Mouse (Mus musculus) lung, embryonic 14.5 days (tissue): ENCODE data around the gene Capza2. TPM values are rescaled to one million over a fixed set of nuclear protein-coding genes. Genes with fewer than 3 reads are reported as not detected.

ENCODE experiments used
- ATAC-seq: fragments of 200-750 bp; cut with Nextera tagmentation; 2 replicates; pipeline ENCODE4 v1.8.0; 2017; ENCODE audit warnings: mild to moderate bottlenecking, moderate TSS enrichment, moderate library complexity; ENCODE audit not compliant: insufficient read depth
- DNase-seq: peaks from one replicate; pipeline ENCODE4 v3.0.0-alpha.2; 2015
- H3K27ac ChIP-seq: fragments of 300-500 bp; sonication (generic); 2 replicates; pipeline ENCODE4 v1.5.1; 2014; ENCODE audit warnings: low read depth, mild to moderate bottlenecking, moderate library complexity
- H3K27me3 ChIP-seq: fragments of 300-500 bp; sonication (generic); 2 replicates; pipeline ENCODE4 v1.6.1; 2014; ENCODE audit warnings: low read length, control low read depth; ENCODE audit not compliant: insufficient read depth
- H3K36me3 ChIP-seq: fragments of 300-500 bp; sonication (generic); 2 replicates; pipeline ENCODE4 v1.6.1; 2014; ENCODE audit warnings: control low read depth; ENCODE audit not compliant: insufficient read depth
- H3K4me1 ChIP-seq: fragments of 300-500 bp; sonication (generic); 2 replicates; pipeline ENCODE4 v1.6.1; 2014; ENCODE audit warnings: antibody characterized with exemption, control low read depth; ENCODE audit not compliant: insufficient read depth
- H3K4me2 ChIP-seq: fragments of 300-500 bp; sonication (generic); 2 replicates; pipeline ENCODE4 v1.6.1; 2014; ENCODE audit warnings: mild to moderate bottlenecking
- H3K4me3 ChIP-seq: fragments of 300-500 bp; sonication (generic); 2 replicates; pipeline ENCODE4 v1.5.1; 2014; ENCODE audit warnings: low read depth, low read length
- H3K9ac ChIP-seq: fragments of 300-500 bp; sonication (generic); 2 replicates; pipeline ENCODE4 v1.6.1; 2014
- H3K9me3 ChIP-seq: fragments of 300-500 bp; sonication (generic); 2 replicates; pipeline ENCODE4 v1.6.1; 2016; ENCODE audit warnings: low read depth, low read length, control low read depth
- CTCF ChIP-seq: IDR thresholded peaks from 2 replicates; pipeline ENCODE4 v1.5.1; 2016; ENCODE audit warnings: antibody characterized with exemption, low read depth
- WGBS: fragments of 180-500 bp; shearing (Covaris S2); extraction: QIAGEN DNeasy Blood & Tissue Kit; methylation state at CpG from one replicate; pipeline ENCODE4 v1.1.7; 2014; 5-methylcytosine and 5-hydroxymethylcytosine counted together
- polyA plus RNA-seq: library from polyadenylated mRNA; unstranded; fragments of >200 nt; fragmentation: Nextera tagmentation; extraction: Ambion mirVana; gene quantifications from 2 replicates; pipeline ENCODE4 v1.2.1, GENCODE M21; 2014

Gene Capza2
- polyA plus RNA-seq, 1 experiment from 2014 or later = 247 TPM

GRCm38 (mm10) chr6:17668334-17668733, 32.3 kb downstream of the Capza2 start:
- H3K27me3 ChIP-seq = no peaks in the 10 kb centered on the region
- H3K36me3 ChIP-seq = peaks cover 58% of the 10 kb centered on the region
- no peak overlapping the region for H3K27ac ChIP-seq
- DNase-seq (no peak), ATAC-seq (no peak)
- no peak overlapping the region for H3K9ac ChIP-seq
- no peaks in the 10 kb centered on the region for H3K4me1 ChIP-seq
- no peaks in the 10 kb centered on the region for H3K9me3 ChIP-seq
- TF ChIP-seq CTCF = no peak
- no peak overlapping the region for H3K4me2 ChIP-seq
- WGBS = 96% methylated on average over 12 of the region's 12 CpGs
- no peak overlapping the region for H3K4me3 ChIP-seq

- ATAC-seq = no peak
- no peaks in the 10 kb centered on the region for H3K27me3 ChIP-seq
- H3K27ac ChIP-seq = no peak overlapping the region
- no peak for DNase-seq
- no peak overlapping the region for H3K4me2 ChIP-seq
- no peak for TF ChIP-seq CTCF
- H3K36me3 ChIP-seq = peaks cover 48% of the 10 kb centered on the region
- no peaks in the 10 kb centered on the region for H3K4me1 ChIP-seq
- no peak overlapping the region for H3K4me3 ChIP-seq
- H3K9ac ChIP-seq = no peak overlapping the region
- no peaks in the 10 kb centered on the region for H3K9me3 ChIP-seq
- 82% methylated on average over 2 of the region's 2 CpGs for WGBS
Observed at GRCm38 (mm10) chr6:17669826-17670225, 33.8 kb downstream of the Capza2 start.

DNA sequence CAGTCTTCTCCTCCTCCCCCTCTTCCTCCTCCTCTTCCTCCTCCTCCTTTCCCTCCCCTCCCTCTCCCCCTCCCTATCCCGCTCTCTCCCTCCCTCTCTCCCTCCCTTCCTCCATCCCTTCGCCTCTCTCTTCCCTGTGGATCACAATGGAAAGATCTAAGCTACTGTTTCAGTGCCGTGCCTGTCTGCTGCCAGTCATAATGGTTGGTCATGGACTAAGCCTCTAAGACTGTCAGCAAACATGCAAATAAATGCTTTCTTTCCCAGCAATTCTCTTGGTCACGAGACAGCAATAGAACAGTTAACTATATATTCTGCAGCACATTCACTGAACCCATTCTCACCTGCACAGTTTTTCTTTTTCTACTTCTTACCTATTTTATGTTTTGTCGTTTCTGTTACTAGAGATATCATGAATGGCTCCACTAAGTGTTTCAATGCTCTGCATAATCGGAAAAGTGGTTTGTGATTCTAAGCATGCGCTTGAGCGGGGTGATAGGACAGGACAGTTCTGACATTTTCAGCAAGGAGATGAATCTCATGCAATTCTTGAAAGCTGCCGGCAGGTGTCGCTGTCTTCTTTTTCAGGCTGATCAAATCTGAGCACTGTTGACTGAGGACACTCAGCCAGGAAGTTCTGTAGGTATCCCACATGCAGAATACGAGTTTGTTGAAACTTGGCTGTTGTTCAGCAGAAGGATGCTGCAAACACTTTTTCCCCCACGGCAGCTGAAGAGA, 39.2 kb downstream of the Capza2 start:
- WGBS = 24% methylated on average over 12 of the region's 12 CpGs
- Histone ChIP-seq H3K4me3 (no peak overlapping the region), H3K4me2 (0 out of 2 replicates have a peak overlapping the region, but pooled peaks have one; percentile 25), H3K27ac (no peak overlapping the region), H3K4me1 (no peaks in the 10 kb centered on the region), H3K9me3 (no peaks in the 10 kb centered on the region), H3K36me3 (peaks cover 4% of the 10 kb centered on the region; the same call in 1 of the 2 replicates), H3K27me3 (no peaks in the 10 kb centered on the region), H3K9ac (no peak overlapping the region)
- ATAC-seq = peak; percentile 79
- DNase-seq = peak; percentile 89
- peak; percentile 92 for TF ChIP-seq CTCF

- H3K9me3 ChIP-seq = no peaks in the 10 kb centered on the region
- H3K4me3 ChIP-seq = no peak overlapping the region
- H3K27ac ChIP-seq = no peak overlapping the region
- no peaks in the 10 kb centered on the region for H3K27me3 ChIP-seq
- no peak overlapping the region for H3K9ac ChIP-seq
- no peaks in the 10 kb centered on the region for H3K36me3 ChIP-seq
- TF ChIP-seq CTCF = no peak
- 67% methylated on average over 2 of the region's 2 CpGs for WGBS
- ATAC-seq (no peak), DNase-seq (no peak)
- no peak overlapping the region for H3K4me2 ChIP-seq
- H3K4me1 ChIP-seq = no peaks in the 10 kb centered on the region
Observed at GRCm38 (mm10) chr6:17677008-17677407, 41.0 kb downstream of the Capza2 start.

DNA sequence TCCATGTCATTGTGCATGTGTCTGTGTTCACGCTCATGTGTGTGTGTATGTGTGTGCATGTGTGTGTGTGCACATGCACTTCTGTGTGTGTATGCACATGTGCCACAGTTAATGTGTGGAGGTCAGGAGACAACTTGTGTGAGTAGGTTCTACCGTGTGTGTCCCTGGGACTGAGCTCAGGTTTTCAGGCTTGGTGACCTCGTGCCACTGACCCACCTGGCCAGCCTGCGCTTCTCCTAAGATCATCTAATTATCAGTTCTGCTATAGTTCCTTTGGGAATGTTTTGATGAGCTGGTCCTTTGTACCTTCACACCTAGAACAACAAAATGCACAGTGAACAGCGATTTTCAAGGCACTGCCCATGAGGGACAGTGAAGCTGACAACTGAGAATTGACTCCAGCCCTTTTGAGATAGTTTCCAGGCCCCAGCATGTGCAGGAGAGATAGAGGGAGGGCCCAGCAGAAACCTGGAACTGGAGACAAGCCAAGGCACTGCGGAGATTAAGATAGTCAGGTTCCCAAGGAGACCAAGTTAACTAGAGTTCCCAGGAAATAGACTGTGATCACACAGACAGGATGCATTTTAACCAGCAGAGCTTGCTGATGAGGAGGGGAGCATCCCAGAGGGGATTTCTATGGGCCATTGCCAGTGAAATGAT, 44.4 kb downstream of the Capza2 start:
- no peak for DNase-seq
- no peaks in the 10 kb centered on the region for H3K9me3 ChIP-seq
- H3K9ac ChIP-seq = no peak overlapping the region
- H3K4me1 ChIP-seq = no peaks in the 10 kb centered on the region
- 77% methylated on average over 6 of the region's 6 CpGs for WGBS
- no peak for TF ChIP-seq CTCF
- no peaks in the 10 kb centered on the region for H3K27me3 ChIP-seq
- ATAC-seq = no peak
- no peak overlapping the region for H3K4me2 ChIP-seq
- no peak overlapping the region for H3K27ac ChIP-seq
- no peaks in the 10 kb centered on the region for H3K36me3 ChIP-seq
- H3K4me3 ChIP-seq = no peak overlapping the region

- H3K9ac ChIP-seq = no peak overlapping the region
- no peak overlapping the region for H3K27ac ChIP-seq
- H3K4me2 ChIP-seq = no peak overlapping the region
- H3K27me3 ChIP-seq = no peaks in the 10 kb centered on the region
- no peaks in the 10 kb centered on the region for H3K4me1 ChIP-seq
- no peaks in the 10 kb centered on the region for H3K9me3 ChIP-seq
- WGBS = 95% methylated on average over 8 of the region's 8 CpGs
- ATAC-seq = no peak
- no peaks in the 10 kb centered on the region for H3K36me3 ChIP-seq
- no peak overlapping the region for H3K4me3 ChIP-seq
- no peak for DNase-seq
- TF ChIP-seq CTCF = no peak
Observed at GRCm38 (mm10) chr6:17681810-17682209, 45.8 kb downstream of the Capza2 start.

DNA sequence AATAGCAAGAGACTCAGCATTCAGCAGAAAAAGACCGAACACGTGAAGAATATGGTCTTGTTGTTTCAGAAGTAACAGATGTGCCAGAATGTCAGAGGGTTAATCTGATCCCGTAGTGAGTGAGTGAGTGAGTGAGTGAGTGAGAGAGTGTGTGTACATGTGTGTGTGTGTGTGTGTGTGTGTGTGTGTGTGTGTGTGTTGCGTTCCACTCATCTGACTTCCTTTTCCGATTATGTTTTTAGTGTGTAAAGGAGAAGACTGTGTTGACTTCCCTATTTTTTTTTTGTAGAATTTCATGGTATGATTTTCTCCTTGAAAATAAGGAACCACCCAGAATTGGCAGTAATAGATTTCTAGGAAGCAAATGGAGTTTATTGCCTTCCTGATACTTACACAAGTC, 52.6 kb downstream of the Capza2 start:
- Histone ChIP-seq H3K36me3 (no peaks in the 10 kb centered on the region), H3K9ac (no peak overlapping the region), H3K27me3 (no peaks in the 10 kb centered on the region), H3K4me1 (no peaks in the 10 kb centered on the region), H3K9me3 (no peaks in the 10 kb centered on the region), H3K4me2 (no peak overlapping the region), H3K27ac (no peak overlapping the region), H3K4me3 (no peak overlapping the region)
- no peak for ATAC-seq
- DNase-seq = no peak
- TF ChIP-seq CTCF = no peak
- WGBS = 59% methylated on average over 5 of the region's 5 CpGs
